ENCODE assay signal across 16 mouse cellular contexts in the genomic region with DNA sequence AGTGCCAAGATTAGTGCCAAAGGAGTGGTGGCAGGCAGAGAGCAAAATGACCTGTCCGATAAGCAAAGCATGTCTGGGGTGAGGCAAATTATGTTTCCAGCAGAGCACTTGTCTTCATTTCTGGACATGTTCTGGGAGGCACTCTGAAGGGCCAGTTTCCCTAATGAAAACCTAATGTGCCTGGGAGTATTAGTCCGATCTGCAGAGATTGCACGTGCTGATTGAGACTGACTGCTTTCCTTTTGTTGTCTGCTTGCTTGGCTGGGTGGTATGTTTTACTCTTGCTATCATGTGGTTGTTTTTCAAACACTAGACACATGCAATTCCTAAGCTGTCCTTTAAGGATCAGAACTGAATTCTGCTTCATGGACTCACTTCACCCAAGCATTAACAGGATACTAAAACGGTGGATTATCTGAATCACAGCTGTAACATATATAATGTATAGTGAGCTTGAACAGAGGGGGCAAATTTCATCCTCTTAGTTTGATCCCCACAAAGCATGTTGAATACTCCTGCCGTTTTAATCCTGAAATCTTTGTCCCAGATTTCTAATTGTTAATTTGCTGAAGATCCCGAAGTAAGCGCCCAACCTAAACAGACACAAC.
DNase-seq lines count a peak whose midpoint lies in the region; ATAC-seq lines count a peak whose summit lies in the region.
"Had no signal": no experiment of that assay in that cellular context is flagged by ENCODE, and none has a peak within 500 bp of the region (broad histone marks: within the 10 kb centered on the region; RNA-seq: fewer than 3 reads in every experiment).

No protein-coding gene starts in this region.

- H3K4me2 ChIP-seq in intestine, embryonic 14.5 days (ENCODE audit: low read length) = 0 out of 2 replicates have a peak overlapping the region, but pooled peaks have one; percentile 8
- H3K4me2 ChIP-seq in intestine, embryonic 15.5 days (replicated peaks) = no peak overlapping the region
- H3K4me2 ChIP-seq in limb, embryonic 12.5 days = peak overlapping the region; percentile 92

- no peak overlapping the region for H3K27ac ChIP-seq in intestine, embryonic 14.5 days (ENCODE audit: low read depth)
- H3K27ac ChIP-seq in intestine, embryonic 15.5 days = no peak overlapping the region
- 0 out of 2 replicates have a peak overlapping the region, but pooled peaks have one; percentile 23 for H3K27ac ChIP-seq in limb, embryonic 12.5 days
- H3K27ac ChIP-seq: heart, embryonic 15.5 days; left cerebral cortex, adult 2 months; macrophage had no signal

- no peak overlapping the region for H3K4me3 ChIP-seq in intestine, embryonic 14.5 days (ENCODE audit: low read depth, low read length)
- no peak overlapping the region for H3K4me3 ChIP-seq in intestine, embryonic 15.5 days (replicated peaks)
- no peak overlapping the region for H3K4me3 ChIP-seq in limb, embryonic 12.5 days (replicated peaks)
- H3K4me3 ChIP-seq: heart, embryonic 15.5 days; left cerebral cortex, adult 2 months had no signal

- H3K36me3 ChIP-seq in intestine, embryonic 14.5 days (ENCODE audit: control insufficient read depth, insufficient read depth, low read length) = no peaks in the 10 kb centered on the region
- no peaks in the 10 kb centered on the region for H3K36me3 ChIP-seq in intestine, embryonic 15.5 days
- no peaks in the 10 kb centered on the region for H3K36me3 ChIP-seq in limb, embryonic 12.5 days
- H3K36me3 ChIP-seq: G1E; heart, embryonic 15.5 days had no signal

- peaks cover 5% of the 10 kb centered on the region; the same call in 1 of the 2 replicates for H3K4me1 ChIP-seq in intestine, embryonic 14.5 days (replicated peaks; ENCODE audit: control insufficient read depth, insufficient read depth, low read length)
- peaks cover 13% of the 10 kb centered on the region for H3K4me1 ChIP-seq in intestine, embryonic 15.5 days (replicated peaks)
- H3K4me1 ChIP-seq in limb, embryonic 12.5 days (replicated peaks) = peaks cover 44% of the 10 kb centered on the region

- WGBS in intestine, embryonic 14.5 days = 39% methylated on average over 7 of the region's 7 CpGs
- 42% methylated on average over 7 of the region's 7 CpGs for WGBS in intestine, embryonic 15.5 days
- WGBS in limb, embryonic 12.5 days = 11% methylated on average over 7 of the region's 7 CpGs

- H3K9ac ChIP-seq in intestine, embryonic 14.5 days (ENCODE audit: low read length) = no peak overlapping the region
- H3K9ac ChIP-seq in intestine, embryonic 15.5 days = no peak overlapping the region
- no peak overlapping the region for H3K9ac ChIP-seq in limb, embryonic 12.5 days (replicated peaks)
- H3K9ac ChIP-seq: heart, embryonic 15.5 days had no signal

- H3K27me3 ChIP-seq in intestine, embryonic 14.5 days (replicated peaks; ENCODE audit: control insufficient read depth, insufficient read depth, low read length) = peaks cover 51% of the 10 kb centered on the region
- peaks cover 29% of the 10 kb centered on the region for H3K27me3 ChIP-seq in intestine, embryonic 15.5 days (replicated peaks)
- peaks cover 42% of the 10 kb centered on the region for H3K27me3 ChIP-seq in limb, embryonic 12.5 days

- DNase-seq in intestine, embryonic 14.5 days (ENCODE audit: low spot score) = no peak
- peak; percentile 7 for DNase-seq in adipocyte (ENCODE audit: low spot score)
- DNase-seq in embryo, embryonic 9.5 days (ENCODE audit: extremely low spot score) = peak; percentile 58
- DNase-seq in right cerebral cortex, postnatal 25 days = no peak
- DNase-seq: adrenal gland, postnatal 14 days; cerebellum, adult 8-10 months; lung, adult 2 months; right cerebral cortex, postnatal 4 days had no signal

- no peaks in the 10 kb centered on the region for H3K9me3 ChIP-seq in intestine, embryonic 14.5 days (ENCODE audit: control insufficient read depth, low read length)
- H3K9me3 ChIP-seq in intestine, embryonic 15.5 days = no peaks in the 10 kb centered on the region
- no peaks in the 10 kb centered on the region for H3K9me3 ChIP-seq in limb, embryonic 12.5 days
- H3K9me3 ChIP-seq: G1E; heart, embryonic 15.5 days had no signal

- no peak for ATAC-seq in intestine, embryonic 14.5 days (replicated peaks; ENCODE audit: low FRiP score, low TSS enrichment, low read depth)
- no peak for ATAC-seq in intestine, embryonic 15.5 days
- ATAC-seq in limb, embryonic 12.5 days (ENCODE audit: insufficient number of reproducible peaks, insufficient read depth, low FRiP score, low TSS enrichment, low read depth) = no peak
- no peak for ATAC-seq in frontal cortex, adult (ENCODE audit: low TSS enrichment)
- ATAC-seq: forebrain, embryonic 14.5 days had no signal

Comparison
In these comparisons a context has a peak if more than half of its experiments do, and no peak if none do; other contexts are left out.
1. DNase-seq: peak in adipocyte (single experiment) and embryo, embryonic 9.5 days (single experiment); none in intestine, embryonic 14.5 days (single experiment) and right cerebral cortex, postnatal 25 days (single experiment).